Mouse (Mus musculus): ENCODE results near the gene Vmn1r183. TPM values are rescaled to one million over a fixed set of nuclear protein-coding genes. Genes with fewer than 3 reads are reported as not detected.
A peak's percentile ranks its signal among the peaks of the same experiment; 100 is the strongest.
"Not testable (repeated sequence)": the region's sequence is repeated elsewhere in the genome, so short reads cannot be mapped to it uniquely, and the experiment has no call there.

The Vmn1r183 gene
- polyA plus RNA-seq (2015; fragmentation: Nextera tagmentation; extraction: Ambion mirVana), result not detected in 2 replicates

DNA sequence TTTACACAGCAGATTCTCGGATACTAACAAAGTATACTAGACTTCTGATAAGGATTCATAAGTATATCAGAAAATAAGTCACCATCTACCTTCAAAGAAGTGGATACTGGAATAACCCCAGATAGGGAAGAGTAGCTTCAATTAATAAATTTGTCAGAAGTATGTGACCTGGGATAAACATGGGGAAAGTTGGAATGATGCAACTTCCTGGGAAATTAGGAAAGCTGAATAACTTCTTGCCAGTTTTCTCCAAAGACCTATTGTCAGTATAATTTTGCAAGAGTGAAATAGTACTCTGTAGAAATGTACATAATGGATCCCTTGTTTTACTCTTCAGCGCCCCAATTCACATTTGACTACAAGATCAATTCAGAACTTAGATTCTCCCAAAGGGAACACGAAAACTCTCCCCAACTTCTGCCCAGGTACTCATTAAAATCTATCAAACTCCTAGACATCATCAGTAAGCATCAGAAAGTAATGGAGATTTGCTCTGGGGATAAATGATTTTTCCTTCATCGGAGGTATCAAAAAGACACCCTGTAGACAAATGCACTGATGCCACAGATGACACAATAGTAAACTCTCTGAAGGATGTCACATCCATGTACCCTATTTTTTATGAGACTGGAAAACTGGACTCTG lies at the start of gene Vmn1r183:
Gene Vmn1r183, plus strand, starts transcription at position 595 of the 645 bp plus-strand sequence.
- no peaks in the 10 kb centered on the region for H3K4me1 ChIP-seq
- H3K36me3 ChIP-seq, result no peaks in the 10 kb centered on the region
- H3K27me3 ChIP-seq, result no peaks in the 10 kb centered on the region
- ATAC-seq (ENCODE audit: insufficient number of reproducible peaks, low FRiP score, low TSS enrichment, low read depth), result no peak
- no peak within 1 kb of the TSS for H3K9ac ChIP-seq
- no peak within 1 kb of the TSS for H3K27ac ChIP-seq
- no peak within 1 kb of the TSS for H3K4me3 ChIP-seq
- H3K4me2 ChIP-seq, result no peak within 1 kb of the TSS
- WGBS, result 75% methylated on average over 4 of the region's 4 CpGs
- no peaks in the 10 kb centered on the region for H3K9me3 ChIP-seq

DNA sequence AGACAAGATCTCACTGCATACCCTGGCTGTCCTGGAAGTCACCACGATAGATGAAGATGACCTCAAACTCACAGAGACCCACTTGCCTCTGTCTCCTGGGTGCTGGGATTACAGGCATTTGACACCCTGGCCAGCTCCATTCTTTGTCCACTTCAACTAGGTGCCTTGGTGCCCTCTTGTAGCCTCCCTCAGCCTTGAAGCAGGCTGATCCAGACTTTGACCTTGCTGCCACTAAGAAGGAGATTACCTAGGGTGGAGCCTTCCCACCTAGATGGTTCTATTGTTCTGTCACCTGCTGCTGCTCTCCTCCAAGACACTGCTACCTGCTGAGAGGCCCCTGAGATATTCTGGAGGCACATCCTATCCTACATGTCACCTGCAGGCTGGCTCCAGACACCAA lies 21.4 kb downstream of the Vmn1r183 start:
- H3K4me2 ChIP-seq; H3K4me3 ChIP-seq; H3K27me3 ChIP-seq; H3K27ac ChIP-seq; H3K4me1 ChIP-seq; H3K9ac ChIP-seq; H3K9me3 ChIP-seq; H3K36me3 ChIP-seq; ATAC-seq (ENCODE audit: insufficient number of reproducible peaks, low FRiP score, low TSS enrichment, low read depth): not testable (repeated sequence)
- 32% methylated on average over 1 of the region's 1 CpGs for WGBS

DNA sequence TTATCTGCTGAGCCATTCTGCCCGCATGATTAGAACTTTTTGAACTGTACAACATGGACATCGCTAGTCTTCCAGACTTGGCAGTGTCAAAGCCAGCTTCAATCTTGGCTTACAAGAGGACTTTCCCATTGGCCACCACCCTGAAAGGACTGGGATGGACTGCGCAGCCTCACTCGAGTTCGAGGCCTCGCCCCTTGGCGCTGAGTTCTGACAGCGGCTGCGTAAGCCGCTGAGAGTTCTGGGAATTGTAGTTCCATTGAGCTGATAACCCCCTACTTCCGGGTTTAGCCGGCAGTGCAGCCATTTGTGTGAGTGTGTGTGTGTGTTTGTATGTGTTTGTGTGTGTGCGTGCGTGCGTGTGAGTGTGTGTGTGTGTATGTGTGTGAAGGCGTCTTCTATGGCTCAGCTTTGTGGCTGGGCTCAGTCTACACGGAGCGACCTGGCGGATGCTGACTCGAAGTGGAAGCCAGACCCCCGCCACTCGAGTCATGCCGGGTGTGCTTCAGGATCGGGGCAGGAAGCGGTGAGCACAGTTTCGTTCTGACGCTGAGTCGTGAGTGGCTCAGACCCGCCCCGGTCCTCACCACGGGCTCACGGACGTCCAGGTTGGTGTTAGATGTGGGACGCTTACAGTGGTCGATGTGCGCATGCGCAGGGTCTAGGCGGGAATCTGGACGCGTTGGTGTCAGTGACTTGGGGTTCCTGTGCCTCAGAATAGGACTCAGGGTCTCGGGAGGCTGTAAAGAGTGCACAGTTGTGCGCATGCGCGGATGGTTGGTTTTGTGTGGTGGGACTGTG lies 28.8 kb downstream of the Vmn1r183 start, which contains the start of gene Zfp180:
Gene Zfp180, plus strand, starts transcription at position 291 of the 798 bp plus-strand sequence.
- Histone ChIP-seq H3K9ac (peak within 1 kb of the TSS; percentile 54), H3K27me3 (no peaks in the 10 kb centered on the region), H3K4me2 (peak within 1 kb of the TSS; percentile 78), H3K4me1 (peaks cover 18% of the 10 kb centered on the region), H3K4me3 (peak within 1 kb of the TSS; percentile 67), H3K9me3 (no peaks in the 10 kb centered on the region), H3K27ac (peak within 1 kb of the TSS; percentile 92), H3K36me3 (peaks cover 14% of the 10 kb centered on the region)
- peak; percentile 96 for ATAC-seq (ENCODE audit: insufficient number of reproducible peaks, low FRiP score, low TSS enrichment, low read depth)
- 18% methylated on average over 44 of the region's 44 CpGs for WGBS

DNA sequence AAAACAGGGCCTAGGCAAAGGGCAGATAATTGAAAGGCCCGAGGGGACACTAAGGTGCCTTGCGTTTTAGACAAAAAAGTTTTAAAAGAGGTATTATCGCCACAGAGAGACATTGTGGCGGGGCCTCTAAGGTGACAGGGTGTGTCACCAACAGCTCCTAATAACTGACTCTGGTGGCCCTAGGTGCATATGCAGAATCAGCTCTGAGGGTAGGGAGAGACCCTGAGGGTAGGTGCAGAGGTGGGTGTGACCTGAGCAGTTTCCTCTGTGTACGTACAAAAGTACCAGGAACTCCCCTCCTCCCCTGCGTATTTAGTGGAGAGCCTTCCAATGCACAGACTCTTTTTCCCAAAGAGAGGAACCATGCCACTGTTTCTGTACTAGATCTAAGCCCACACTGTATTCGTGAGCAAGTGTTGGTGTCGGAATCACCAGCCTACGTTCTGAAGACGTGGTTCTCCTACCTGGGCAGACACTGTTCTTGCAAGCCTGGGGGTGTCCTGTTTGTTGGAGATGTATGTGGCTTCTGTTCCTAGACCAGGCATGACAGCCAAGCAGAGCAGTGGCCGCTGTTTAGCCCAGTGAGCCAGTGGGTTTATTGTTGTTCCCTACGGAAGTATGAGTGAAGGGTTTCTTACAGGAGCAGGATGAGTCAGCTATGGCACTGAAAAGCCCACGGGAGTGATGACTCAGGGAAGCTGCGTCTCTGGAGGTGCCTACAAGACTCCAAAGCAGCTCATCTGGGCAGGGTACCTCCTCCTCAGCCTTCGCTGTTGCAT lies 29.6 kb downstream of the Vmn1r183 start:
- Histone ChIP-seq H3K27ac (peak overlapping the region; percentile 92), H3K36me3 (peaks cover 22% of the 10 kb centered on the region), H3K4me3 (peak overlapping the region; percentile 67), H3K4me1 (peaks cover 18% of the 10 kb centered on the region), H3K4me2 (peak overlapping the region; percentile 78), H3K9ac (peak overlapping the region; percentile 54), H3K9me3 (no peaks in the 10 kb centered on the region), H3K27me3 (no peaks in the 10 kb centered on the region)
- no peak for ATAC-seq (ENCODE audit: insufficient number of reproducible peaks, low FRiP score, low TSS enrichment, low read depth)
- 46% methylated on average over 15 of the region's 15 CpGs for WGBS

DNA sequence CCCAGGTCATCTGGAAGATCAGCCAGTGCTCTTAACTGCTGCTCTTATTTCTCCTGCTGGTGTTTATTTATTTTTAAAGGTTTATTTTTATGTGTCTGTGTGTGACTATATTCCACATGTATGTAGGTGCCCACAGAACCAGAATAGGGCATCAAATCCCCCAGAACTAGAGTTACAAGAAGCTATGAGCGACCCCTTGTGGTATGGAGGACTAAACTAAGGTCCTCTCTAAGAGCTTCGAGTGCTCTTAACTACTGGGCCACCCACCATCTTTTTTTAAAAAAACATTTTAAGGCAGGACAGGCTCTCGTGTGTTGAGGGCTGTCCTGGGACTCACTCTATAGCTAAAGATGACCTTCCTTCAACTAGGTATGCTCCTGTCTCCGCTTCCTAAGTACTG lies 33.8 kb downstream of the Vmn1r183 start:
- WGBS, result 93% methylated on average over 4 of the region's 4 CpGs
- Histone ChIP-seq H3K4me3 (no peak overlapping the region), H3K4me1 (peaks cover 18% of the 10 kb centered on the region), H3K36me3 (peaks cover 34% of the 10 kb centered on the region), H3K27ac (no peak overlapping the region), H3K9ac (no peak overlapping the region), H3K4me2 (no peak overlapping the region), H3K27me3 (no peaks in the 10 kb centered on the region), H3K9me3 (no peaks in the 10 kb centered on the region)
- no peak for ATAC-seq (ENCODE audit: insufficient number of reproducible peaks, low FRiP score, low TSS enrichment, low read depth)

DNA sequence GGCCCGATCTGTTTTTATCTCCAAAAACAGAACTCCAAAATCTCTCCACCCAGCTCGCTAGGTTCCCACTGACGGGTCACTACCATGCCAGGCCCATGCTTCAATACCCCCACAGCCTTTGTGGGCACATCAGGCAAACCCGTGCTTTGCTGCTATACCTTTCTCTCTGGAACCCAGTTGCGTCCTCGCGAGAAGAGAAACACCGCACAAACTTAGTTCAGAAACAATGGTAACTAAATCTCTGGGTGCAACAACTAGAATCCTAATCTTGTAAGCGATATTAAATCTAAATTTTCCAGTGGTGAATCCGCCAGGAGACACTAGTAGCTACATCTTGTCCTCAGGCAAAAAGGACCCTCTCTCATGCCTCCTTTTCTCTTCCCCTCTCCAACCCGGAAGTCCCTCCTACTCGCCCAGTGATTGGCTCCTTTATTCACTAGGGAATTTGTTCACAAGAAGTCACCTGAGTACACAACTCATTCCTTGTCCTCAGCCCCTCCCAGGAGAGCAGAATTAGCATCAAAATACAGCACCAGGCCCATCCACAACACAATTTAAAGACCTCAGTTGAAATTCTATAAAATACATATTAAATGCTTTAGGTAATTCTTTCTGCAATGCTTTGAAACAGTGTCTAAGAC lies 34.6 kb downstream of the Vmn1r183 start:
- 95% methylated on average over 12 of the region's 12 CpGs for WGBS
- peaks cover 37% of the 10 kb centered on the region for H3K36me3 ChIP-seq
- H3K4me3 ChIP-seq, result no peak overlapping the region
- no peak for ATAC-seq (ENCODE audit: insufficient number of reproducible peaks, low FRiP score, low TSS enrichment, low read depth)
- H3K27me3 ChIP-seq, result no peaks in the 10 kb centered on the region
- no peak overlapping the region for H3K9ac ChIP-seq
- 0 out of 2 replicates have a peak, but pooled peaks cover 3% of the 10 kb centered on the region for H3K9me3 ChIP-seq
- H3K4me1 ChIP-seq, result peaks cover 14% of the 10 kb centered on the region
- no peak overlapping the region for H3K4me2 ChIP-seq
- H3K27ac ChIP-seq, result no peak overlapping the region

DNA sequence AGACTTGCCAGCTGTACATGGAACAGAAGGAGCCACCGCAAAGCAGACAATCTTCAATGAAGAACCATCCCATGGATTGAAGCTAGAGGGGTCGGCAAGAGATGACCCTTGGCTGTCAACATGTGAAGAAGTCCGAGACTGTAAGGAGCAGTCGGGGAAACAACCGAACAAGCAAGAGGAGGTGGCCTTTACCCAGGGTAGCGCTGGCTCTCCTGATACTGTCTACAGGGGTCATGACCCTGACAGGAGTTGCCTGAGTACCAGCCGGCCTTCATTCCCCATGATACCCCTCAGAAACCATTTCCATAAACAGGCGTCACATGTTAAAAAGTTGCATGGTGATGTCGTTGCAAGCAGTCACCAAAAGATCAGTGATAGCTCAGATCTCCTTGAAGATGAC lies 51.3 kb downstream of the Vmn1r183 start:
- H3K27me3 ChIP-seq, result no peaks in the 10 kb centered on the region
- peaks cover 99% of the 10 kb centered on the region for H3K36me3 ChIP-seq
- H3K4me1 ChIP-seq, result no peaks in the 10 kb centered on the region
- H3K4me3 ChIP-seq, result no peak overlapping the region
- no peak overlapping the region for H3K27ac ChIP-seq
- ATAC-seq (ENCODE audit: insufficient number of reproducible peaks, low FRiP score, low TSS enrichment, low read depth), result peak; percentile 37; the same call in 1 of the 2 replicates
- 95% methylated on average over 9 of the region's 9 CpGs for WGBS
- no peak overlapping the region for H3K9ac ChIP-seq
- peaks cover 68% of the 10 kb centered on the region for H3K9me3 ChIP-seq
- H3K4me2 ChIP-seq, result no peak overlapping the region

DNA sequence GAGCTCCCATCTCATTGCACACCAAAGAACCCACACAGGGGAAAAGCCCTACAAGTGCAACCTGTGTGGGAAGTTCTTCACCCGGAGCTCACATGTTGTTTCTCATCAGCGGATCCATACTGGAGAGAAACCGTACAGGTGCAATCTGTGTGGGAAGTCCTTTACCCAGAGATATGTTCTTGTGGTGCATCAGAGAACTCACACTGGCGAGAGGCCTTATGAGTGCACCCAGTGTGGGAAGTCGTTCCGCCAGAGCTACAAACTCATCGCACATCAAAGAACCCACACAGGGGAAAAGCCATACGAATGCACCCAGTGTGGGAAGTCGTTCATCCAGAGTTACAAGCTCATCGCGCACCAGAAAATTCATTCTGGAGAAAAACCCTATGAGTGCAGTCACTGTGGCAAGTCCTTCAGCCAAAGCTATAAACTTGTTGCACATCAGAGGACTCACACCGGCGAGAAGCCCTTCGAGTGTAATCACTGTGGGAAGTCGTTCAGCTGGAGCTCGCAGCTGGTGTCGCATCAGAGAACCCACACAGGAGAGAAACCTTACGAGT lies 52.2 kb downstream of the Vmn1r183 start:
- no peak overlapping the region for H3K4me2 ChIP-seq
- H3K9ac ChIP-seq, result no peak overlapping the region
- peaks cover 91% of the 10 kb centered on the region for H3K36me3 ChIP-seq
- 95% methylated on average over 18 of the region's 18 CpGs for WGBS
- peaks cover 68% of the 10 kb centered on the region for H3K9me3 ChIP-seq
- H3K4me3 ChIP-seq, result no peak overlapping the region
- H3K4me1 ChIP-seq, result no peaks in the 10 kb centered on the region
- no peaks in the 10 kb centered on the region for H3K27me3 ChIP-seq
- ATAC-seq (ENCODE audit: insufficient number of reproducible peaks, low FRiP score, low TSS enrichment, low read depth), result no peak
- H3K27ac ChIP-seq, result no peak overlapping the region

DNA sequence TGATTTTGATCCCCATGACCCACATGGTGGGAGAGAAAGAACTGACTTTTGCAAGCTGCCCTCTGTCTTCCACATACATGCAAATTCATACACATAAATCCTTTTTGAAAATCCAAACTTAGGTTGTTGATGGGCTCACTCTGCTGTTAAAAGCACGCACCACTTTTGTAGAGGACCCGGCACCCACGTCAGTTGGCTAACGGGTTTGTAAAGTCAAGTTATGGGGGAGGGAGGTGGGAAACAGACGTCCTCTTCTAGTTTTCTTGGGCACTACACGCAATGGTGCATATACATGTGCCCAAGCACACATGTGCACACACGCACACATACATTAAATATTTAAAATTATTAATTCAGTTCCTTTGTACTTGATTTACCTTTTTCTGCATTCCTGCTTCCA lies 57.8 kb downstream of the Vmn1r183 start:
- peaks cover 29% of the 10 kb centered on the region for H3K9me3 ChIP-seq
- 94% methylated on average over 7 of the region's 7 CpGs for WGBS
- H3K36me3 ChIP-seq, result peaks cover 39% of the 10 kb centered on the region
- H3K27ac ChIP-seq, result no peak overlapping the region
- H3K27me3 ChIP-seq, result no peaks in the 10 kb centered on the region
- no peak overlapping the region for H3K4me2 ChIP-seq
- H3K4me1 ChIP-seq, result peaks cover 2% of the 10 kb centered on the region; the same call in 1 of the 2 replicates
- H3K4me3 ChIP-seq, result no peak overlapping the region
- ATAC-seq (ENCODE audit: insufficient number of reproducible peaks, low FRiP score, low TSS enrichment, low read depth), result no peak
- no peak overlapping the region for H3K9ac ChIP-seq

DNA sequence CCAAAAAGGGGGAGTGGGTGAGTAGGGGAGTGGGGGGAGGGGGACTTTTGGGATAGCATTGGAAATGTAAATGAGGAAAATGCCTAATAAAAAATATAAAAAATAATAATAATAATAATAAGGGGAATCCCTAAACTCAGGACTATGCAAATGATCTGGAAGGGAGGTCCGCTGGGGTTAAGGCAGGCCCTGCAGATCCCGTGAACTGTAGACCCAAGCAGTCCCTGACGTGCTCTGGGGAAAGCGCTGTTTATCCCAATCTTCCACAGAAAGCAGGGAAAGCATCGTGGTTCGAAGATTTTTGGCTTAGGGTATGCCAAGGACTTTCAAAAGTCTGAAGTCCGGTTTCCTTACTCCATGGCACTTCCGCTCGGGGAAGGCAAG lies 58.7 kb downstream of the Vmn1r183 start:
- peak overlapping the region; percentile 89 for H3K27ac ChIP-seq
- H3K4me1 ChIP-seq, result peaks cover 2% of the 10 kb centered on the region; the same call in 1 of the 2 replicates
- peak overlapping the region; percentile 61 for H3K4me3 ChIP-seq
- ATAC-seq (ENCODE audit: insufficient number of reproducible peaks, low FRiP score, low TSS enrichment, low read depth), result no peak; the same call in 1 of the 2 replicates
- 0 out of 2 replicates have a peak overlapping the region, but pooled peaks have one; percentile 40 for H3K9ac ChIP-seq
- H3K9me3 ChIP-seq, result peaks cover 20% of the 10 kb centered on the region
- 3% methylated on average over 9 of the region's 9 CpGs for WGBS
- H3K4me2 ChIP-seq, result peak overlapping the region; percentile 69
- peaks cover 30% of the 10 kb centered on the region for H3K36me3 ChIP-seq
- H3K27me3 ChIP-seq, result no peaks in the 10 kb centered on the region
